Mouse (Mus musculus): ENCODE data around the gene Fasl.

- TF ChIP-seq CTCF (IDR thresholded peaks at IDR 0.05; ENCODE audit: control insufficient read depth, insufficient read depth, insufficient replicate concordance, low read depth, low read length) (no peak), POLR2A (IDR thresholded peaks at IDR 0.05; ENCODE audit: control insufficient read depth, low read depth, low read length) (no peak)
Measured at GRCm38 (mm10) chr1:161744209-161744608, 44.1 kb downstream of the Fasl start.

Measured in testis, adult 2 months (tissue).